Comparison of ENCODE assay signal across 8 mouse cellular contexts in genomic region chr1:190831839-190832497, GRCm38 (mm10).
A peak's percentile ranks its signal among the peaks of the same experiment; 100 is the strongest.
DNase-seq lines count a peak whose midpoint lies in the region; ATAC-seq and TF ChIP-seq lines count a peak whose summit lies in the region.
"Had no signal": no experiment of that assay in that cellular context is flagged by ENCODE, and none has a peak within 500 bp of the region (broad histone marks: within the 10 kb centered on the region; RNA-seq: fewer than 3 reads in every experiment).

No protein-coding gene starts in this region.

- H3K4me3 ChIP-seq in thymus, adult 2 months (ENCODE audit: control insufficient read depth, insufficient read depth, low read length): no peak overlapping the region
- no peak overlapping the region for H3K4me3 ChIP-seq in intestine, embryonic 15.5 days (replicated peaks)
- H3K4me3 ChIP-seq in limb, embryonic 10.5 days: no peak overlapping the region
- no peak overlapping the region for H3K4me3 ChIP-seq in neural tube, embryonic 12.5 days
- H3K4me3 ChIP-seq: midbrain, embryonic 12.5 days had no signal

- TF ChIP-seq POLR2A in thymus, adult 2 months (IDR thresholded peaks at IDR 0.05; ENCODE audit: control insufficient read depth, extremely low read depth, insufficient read depth, low read length, poor library complexity): no peak

- H3K9me3 ChIP-seq in intestine, embryonic 15.5 days: no peaks in the 10 kb centered on the region
- H3K9me3 ChIP-seq in limb, embryonic 10.5 days (replicated peaks): no peaks in the 10 kb centered on the region
- H3K9me3 ChIP-seq in neural tube, embryonic 12.5 days: no peaks in the 10 kb centered on the region
- H3K9me3 ChIP-seq: midbrain, embryonic 12.5 days had no signal

- TF ChIP-seq CTCF in thymus, adult 2 months (IDR thresholded peaks at IDR 0.05; ENCODE audit: borderline replicate concordance, control insufficient read depth, extremely low read depth, insufficient read depth, low read length, poor library complexity): no peak

- H3K27ac ChIP-seq in thymus, adult 2 months (ENCODE audit: control insufficient read depth, insufficient read depth, low read length): no peak overlapping the region
- peak overlapping the region; percentile 48; the same call in 1 of the 2 replicates for H3K27ac ChIP-seq in intestine, embryonic 15.5 days
- no peak overlapping the region for H3K27ac ChIP-seq in limb, embryonic 10.5 days
- H3K27ac ChIP-seq in neural tube, embryonic 12.5 days: no peak overlapping the region
- H3K27ac ChIP-seq: midbrain, embryonic 12.5 days had no signal

- H3K4me2 ChIP-seq in intestine, embryonic 15.5 days (replicated peaks): no peak overlapping the region; the same call in 1 of the 2 replicates
- no peak overlapping the region for H3K4me2 ChIP-seq in neural tube, embryonic 12.5 days (replicated peaks)
- H3K4me2 ChIP-seq: midbrain, embryonic 12.5 days had no signal

- H3K36me3 ChIP-seq in thymus, adult 2 months (ENCODE audit: control insufficient read depth, insufficient read depth, low read length): no peaks in the 10 kb centered on the region
- H3K36me3 ChIP-seq in intestine, embryonic 15.5 days: no peaks in the 10 kb centered on the region
- H3K36me3 ChIP-seq in limb, embryonic 10.5 days: no peaks in the 10 kb centered on the region
- H3K36me3 ChIP-seq in neural tube, embryonic 12.5 days: 0 out of 2 replicates have a peak, but pooled peaks cover 6% of the 10 kb centered on the region

- WGBS in thymus, adult 2 months: 59% methylated on average over 10 of the region's 10 CpGs
- 39% methylated on average over 10 of the region's 10 CpGs for WGBS in intestine, embryonic 15.5 days
- 65% methylated on average over 10 of the region's 10 CpGs for WGBS in limb, embryonic 10.5 days
- 55% methylated on average over 10 of the region's 10 CpGs for WGBS in neural tube, embryonic 12.5 days

- ATAC-seq in intestine, embryonic 15.5 days: peak; percentile 81
- ATAC-seq in neural tube, embryonic 12.5 days (ENCODE audit: low FRiP score, low read depth): 0 out of 2 replicates have a peak, but pooled peaks have one; percentile 48

- no peaks in the 10 kb centered on the region for H3K27me3 ChIP-seq in thymus, adult 2 months (ENCODE audit: control insufficient read depth, insufficient read depth, low read length)
- H3K27me3 ChIP-seq in intestine, embryonic 15.5 days (replicated peaks): no peaks in the 10 kb centered on the region
- no peaks in the 10 kb centered on the region for H3K27me3 ChIP-seq in limb, embryonic 10.5 days (ENCODE audit: low read depth, poor library complexity, severe bottlenecking)
- no peaks in the 10 kb centered on the region for H3K27me3 ChIP-seq in neural tube, embryonic 12.5 days (replicated peaks)
- H3K27me3 ChIP-seq: midbrain, embryonic 12.5 days had no signal

- H3K4me1 ChIP-seq in thymus, adult 2 months (replicated peaks; ENCODE audit: control insufficient read depth, insufficient read depth, low read length): no peaks in the 10 kb centered on the region
- H3K4me1 ChIP-seq in intestine, embryonic 15.5 days (replicated peaks): no peaks in the 10 kb centered on the region
- H3K4me1 ChIP-seq in limb, embryonic 10.5 days: no peaks in the 10 kb centered on the region
- no peaks in the 10 kb centered on the region for H3K4me1 ChIP-seq in neural tube, embryonic 12.5 days
- H3K4me1 ChIP-seq: midbrain, embryonic 12.5 days had no signal

- no peak overlapping the region for H3K9ac ChIP-seq in intestine, embryonic 15.5 days
- no peak overlapping the region for H3K9ac ChIP-seq in neural tube, embryonic 12.5 days
- H3K9ac ChIP-seq: midbrain, embryonic 12.5 days had no signal

- DNase-seq in thymus, adult 2 months: peak; percentile 31
- no peak for DNase-seq in thymus, adult 18-20 months
- DNase-seq in adipocyte (ENCODE audit: low spot score): peak; percentile 75
- DNase-seq in embryo, embryonic 10 days (ENCODE audit: low spot score): peak; percentile 69
- DNase-seq in limb, embryonic 10.5 days (ENCODE audit: low spot score): peak; percentile 35

Comparison
In these comparisons a context has a peak if more than half of its experiments do, and no peak if none do; other contexts are left out.
1. DNase-seq: peak in thymus, adult 2 months (single experiment), adipocyte (single experiment), embryo, embryonic 10 days (single experiment) and limb, embryonic 10.5 days (single experiment); none in thymus, adult 18-20 months (0 of 2).